Mouse (Mus musculus): ENCODE data around the gene Nap1l2.
"Not testable (repeated sequence)": the region's sequence is repeated elsewhere in the genome, so short reads cannot be mapped to it uniquely, and the experiment has no call there.

Nap1l2 gene

DNA sequence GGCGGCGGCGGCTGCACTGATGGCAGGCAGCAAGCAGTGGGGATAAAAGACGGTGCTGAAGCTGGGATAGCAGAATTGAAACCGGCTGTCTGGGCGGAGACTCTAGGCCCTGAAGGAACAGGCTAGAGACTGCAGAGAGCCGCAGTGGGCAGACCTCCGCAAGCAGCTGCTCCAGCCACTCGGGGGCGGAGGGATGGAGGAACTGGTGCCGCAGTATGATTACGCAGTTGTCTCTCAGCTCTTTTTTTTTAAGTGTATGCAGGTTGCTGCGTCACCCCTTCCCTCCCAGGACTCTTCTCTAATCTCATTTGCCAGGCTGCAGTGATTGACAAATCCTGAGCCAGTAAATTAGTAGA, at the start of gene Nap1l2:
Gene Nap1l2 (minus strand): TSS at position 210 of the 356 bp plus-strand sequence.
- no peak for DNase-seq

DNA sequence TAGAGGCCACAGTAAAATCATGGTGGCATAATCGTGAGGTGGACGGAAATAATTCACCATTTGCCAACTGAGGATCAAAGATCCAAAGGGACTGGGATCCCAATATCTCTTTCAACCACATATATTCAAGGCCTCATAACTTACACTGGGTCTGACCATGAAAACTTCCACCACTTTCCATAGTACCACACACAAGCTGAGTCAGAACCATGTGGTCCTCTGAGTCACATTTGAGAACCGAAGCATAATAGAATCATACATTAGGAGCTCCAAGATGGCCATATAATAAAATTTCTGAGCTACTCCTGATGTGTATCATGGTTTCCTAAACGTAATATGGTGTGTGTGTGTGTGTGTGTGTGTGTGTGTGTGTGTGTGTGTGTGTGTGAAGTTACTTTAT, 28.8 kb upstream of the Nap1l2 start:
- DNase-seq = no peak

DNA sequence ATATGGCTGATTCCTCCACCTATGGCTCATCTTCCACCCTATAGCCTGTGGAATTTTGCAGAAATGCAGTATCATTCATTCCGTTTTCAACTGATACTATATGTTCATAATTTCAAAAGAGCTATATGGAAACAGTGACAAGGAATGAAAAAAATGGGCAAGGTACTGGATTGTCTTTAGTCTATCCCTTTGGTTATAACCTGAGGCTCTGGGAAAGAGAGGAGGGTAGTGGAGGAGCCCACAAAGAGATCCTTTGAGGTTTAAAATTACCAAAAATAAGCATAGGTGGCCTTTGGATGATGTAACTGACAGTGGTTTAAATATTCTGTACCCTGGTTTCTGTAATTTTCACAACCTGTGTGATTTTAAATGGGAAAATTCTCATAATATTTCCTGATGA, 389 bp upstream of the Nap1l2 start:
- no peak for DNase-seq

DNA sequence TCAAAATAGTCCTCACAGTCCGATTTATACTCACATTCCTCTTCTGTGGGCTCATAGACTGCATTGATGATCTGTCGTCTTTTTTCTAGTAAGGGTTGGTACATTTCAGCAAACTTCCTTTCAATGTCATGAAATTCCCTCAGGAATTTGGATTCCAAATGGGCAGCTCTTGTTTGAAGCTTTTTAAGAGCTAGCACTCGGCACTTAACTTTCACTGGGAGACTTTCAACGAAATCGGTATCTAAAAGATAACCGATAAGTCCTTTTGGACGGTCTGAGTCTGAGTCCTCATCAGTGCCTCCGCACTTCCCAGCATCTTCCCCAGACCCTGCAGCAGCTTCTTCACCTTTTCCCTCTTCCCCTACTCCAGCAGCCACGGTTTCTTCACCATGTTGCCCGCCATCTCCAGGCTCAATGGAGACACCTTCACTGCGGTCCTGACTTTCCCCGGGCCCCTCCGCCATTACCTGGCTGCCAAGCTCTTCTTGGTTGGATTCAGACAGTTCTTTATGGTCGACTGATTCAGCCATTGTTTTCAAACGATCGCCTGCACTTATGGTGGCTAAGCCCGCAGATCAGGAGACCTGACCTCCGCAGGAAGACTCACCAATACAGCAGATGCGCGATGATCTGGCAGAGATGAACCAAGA, 534 bp downstream of the Nap1l2 start:
- no peak for DNase-seq

- DNase-seq = no peak
Observed at GRCm38 (mm10) chrX:103183536-103183935, 2.9 kb downstream of the Nap1l2 start.

DNA sequence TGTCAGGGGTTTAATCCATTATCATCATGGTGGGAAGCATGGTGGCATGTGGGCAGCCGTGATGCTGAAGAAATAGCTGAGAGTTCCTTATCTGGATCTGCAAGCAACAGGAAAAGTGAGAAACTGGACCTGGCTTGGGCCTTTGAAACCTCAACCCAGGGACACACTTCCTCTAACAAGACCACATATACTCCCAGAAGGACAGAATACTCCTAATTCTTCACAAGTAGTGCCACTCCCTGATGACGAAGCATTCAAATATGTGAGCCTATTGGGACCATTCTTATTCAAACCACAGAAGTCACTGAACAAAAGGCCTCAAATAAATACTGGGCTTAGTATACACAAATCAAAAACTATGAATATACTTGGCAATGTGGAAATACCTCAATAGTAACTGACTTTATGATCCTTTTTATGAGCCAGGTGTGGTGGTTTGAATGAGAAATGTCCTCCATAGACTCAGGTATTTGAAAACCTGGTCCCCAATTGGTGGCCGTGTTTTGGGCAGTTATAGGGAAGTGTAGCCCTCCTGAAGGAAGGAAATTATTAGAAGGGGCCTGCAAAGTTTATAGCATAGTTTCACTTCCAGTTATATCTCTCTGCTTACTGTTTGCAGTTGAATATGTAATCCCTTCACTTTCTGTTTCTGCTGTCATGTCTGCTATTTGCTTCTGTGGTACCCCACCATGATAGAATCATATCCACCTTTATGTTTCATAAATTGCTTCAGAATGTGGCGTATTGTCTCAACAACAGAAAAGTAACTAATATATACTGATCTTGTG, 6.5 kb downstream of the Nap1l2 start:
- DNase-seq = no peak

DNA sequence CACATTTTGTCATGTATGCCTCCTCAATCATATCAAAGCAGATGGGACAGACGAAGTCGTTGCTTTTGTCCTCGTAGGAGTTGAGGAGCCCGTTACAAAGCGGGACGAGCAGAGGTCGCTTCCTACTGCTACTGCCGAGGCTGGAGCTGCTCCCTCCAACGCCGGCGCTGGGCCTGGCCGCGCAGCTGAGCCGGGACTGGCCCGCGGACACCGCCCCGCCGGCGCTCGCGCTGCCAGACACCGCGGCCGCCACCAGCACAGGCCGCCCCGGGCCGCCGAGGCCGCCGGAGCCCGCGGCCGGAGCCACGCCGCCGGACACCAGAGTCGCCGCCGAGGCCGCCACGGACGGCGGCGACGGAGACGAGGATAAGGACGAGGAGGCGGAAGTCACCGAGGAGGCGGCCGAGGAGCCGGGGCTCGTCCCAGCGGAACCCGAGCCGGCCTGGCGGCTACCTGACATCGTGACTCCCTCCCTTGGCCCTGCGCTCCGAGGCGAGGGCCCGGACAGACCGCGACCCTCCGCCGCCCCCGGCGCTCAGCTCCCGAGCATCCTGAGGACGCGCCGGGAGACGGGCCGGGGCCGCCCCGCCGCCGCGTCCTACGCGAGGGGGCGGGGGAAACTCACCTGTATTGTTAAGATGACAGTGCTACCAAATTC, 21.4 kb downstream of the Nap1l2 start:
- not testable (repeated sequence) for DNase-seq

DNA sequence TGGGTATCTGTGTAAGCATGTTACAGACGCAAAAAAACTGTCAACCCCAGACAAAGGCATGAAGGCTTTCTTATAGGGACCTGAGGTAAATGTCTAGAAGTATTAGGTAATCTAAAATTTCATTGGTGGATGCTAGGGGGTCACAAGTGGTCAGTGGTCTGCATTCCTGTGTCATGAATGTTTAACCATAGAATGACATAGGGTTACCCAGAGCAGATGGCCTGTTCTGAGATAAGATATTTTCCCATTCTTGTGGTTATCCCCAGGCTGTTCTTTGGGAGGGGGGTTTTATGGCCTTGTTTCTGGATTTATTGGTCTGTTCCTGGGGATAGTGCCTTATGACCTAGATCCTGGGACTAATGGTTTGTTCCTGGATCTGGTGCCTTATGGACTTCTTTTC, 30.3 kb downstream of the Nap1l2 start:
- no peak for DNase-seq

DNA sequence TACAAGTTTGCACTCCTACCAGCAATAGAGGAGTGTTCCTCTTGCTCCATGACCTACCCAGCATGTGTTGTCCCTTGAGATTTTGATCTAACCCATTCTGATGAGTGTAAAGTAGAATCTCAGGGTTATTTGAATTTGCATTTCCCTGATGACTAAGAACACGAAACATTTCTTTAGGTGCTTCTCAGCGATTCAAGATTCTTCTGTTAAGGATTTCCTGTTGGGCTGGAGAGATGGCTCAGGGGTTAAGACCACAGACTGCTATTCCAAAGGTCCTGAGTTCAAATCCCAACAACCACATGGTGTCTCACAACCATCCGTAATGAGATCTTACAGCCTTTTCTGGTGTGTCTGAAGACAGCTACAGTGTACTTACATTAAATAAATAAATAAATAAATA, 47.9 kb downstream of the Nap1l2 start:
- no peak for DNase-seq
